Mouse (Mus musculus) kidney, adult 11 months (tissue): ENCODE results near the gene Psmb4.
"Not testable (repeated sequence)": the region's sequence is repeated elsewhere in the genome, so short reads cannot be mapped to it uniquely, and the experiment has no call there.

Source experiments
- DNase-seq: peaks from one replicate; pipeline ENCODE4 v3.0.0; 2022

Psmb4 gene

GRCm38 (mm10) chr3:94886316-94887224 lies at the start of gene Psmb4:
Psmb4 (minus strand) TSS chr3:94886961.
- peak; percentile 87 for DNase-seq

- not testable (repeated sequence) for DNase-seq
These were observed 49.4 kb upstream of the Psmb4 start for GRCm38 (mm10) chr3:94936147-94936546.

- peak; percentile 79 for DNase-seq
These were observed 48.6 kb upstream of the Psmb4 start for GRCm38 (mm10) chr3:94935332-94935731.

GRCm38 (mm10) chr3:94934564-94934963 lies 47.8 kb upstream of the Psmb4 start:
- DNase-seq: not testable (repeated sequence)

GRCm38 (mm10) chr3:94933604-94934003 lies 46.8 kb upstream of the Psmb4 start:
- not testable (repeated sequence) for DNase-seq

- DNase-seq: peak; percentile 95
These were observed 46.2 kb upstream of the Psmb4 start, which contains the start of gene Selenbp1 for GRCm38 (mm10) chr3:94932809-94933564. Selenbp1 (plus strand) TSS chr3:94933056.

- not testable (repeated sequence) for DNase-seq
These were observed 45.5 kb upstream of the Psmb4 start for GRCm38 (mm10) chr3:94932279-94932678.

- not testable (repeated sequence) for DNase-seq
These were observed 44.8 kb upstream of the Psmb4 start for GRCm38 (mm10) chr3:94931427-94932082.

GRCm38 (mm10) chr3:94930386-94931266 lies 43.9 kb upstream of the Psmb4 start:
- DNase-seq: peak; percentile 69

- DNase-seq: not testable (repeated sequence)
These were observed 42.2 kb upstream of the Psmb4 start for GRCm38 (mm10) chr3:94928979-94929378.

GRCm38 (mm10) chr3:94926301-94926736 lies 39.6 kb upstream of the Psmb4 start:
- not testable (repeated sequence) for DNase-seq

- DNase-seq: no peak
These were observed 37.9 kb upstream of the Psmb4 start for GRCm38 (mm10) chr3:94924688-94925087.

GRCm38 (mm10) chr3:94922333-94922732 lies 35.6 kb upstream of the Psmb4 start:
- no peak for DNase-seq

- no peak for DNase-seq
These were observed 34.3 kb upstream of the Psmb4 start for GRCm38 (mm10) chr3:94921104-94921503.

- no peak for DNase-seq
These were observed 32.1 kb upstream of the Psmb4 start for GRCm38 (mm10) chr3:94918845-94919244.

GRCm38 (mm10) chr3:94917816-94918361 lies 31.1 kb upstream of the Psmb4 start:
- DNase-seq: peak; percentile 89

GRCm38 (mm10) chr3:94915903-94916741 lies 29.4 kb upstream of the Psmb4 start:
- no peak for DNase-seq

GRCm38 (mm10) chr3:94913801-94914200 lies 27.0 kb upstream of the Psmb4 start:
- peak; percentile 72 for DNase-seq

- no peak for DNase-seq
These were observed 24.4 kb upstream of the Psmb4 start for GRCm38 (mm10) chr3:94911050-94911693.

- no peak for DNase-seq
These were observed 19.7 kb upstream of the Psmb4 start for GRCm38 (mm10) chr3:94906482-94906881.
